Mouse (Mus musculus) MEL (cell line): ENCODE results near the gene Fam49a.

ENCODE experiments used
- E2F4 ChIP-seq: IDR thresholded peaks from 2 replicates; pipeline ENCODE4 v1.6.1; 2011; ENCODE audit warnings: low read depth, low read length, improper control_type of control experiment, borderline replicate concordance
- GATA1 ChIP-seq: IDR thresholded peaks from 2 replicates; pipeline ENCODE4 v1.6.1; 2011; ENCODE audit warnings: low read depth, low read length, improper control_type of control experiment
- JUND ChIP-seq: IDR thresholded peaks from 2 replicates; pipeline ENCODE4 v1.6.1; 2011; ENCODE audit warnings: low read depth, mild to moderate bottlenecking, improper control_type of control experiment, low read length
- MAFK ChIP-seq: IDR thresholded peaks from 2 replicates; pipeline ENCODE4 v1.6.1; 2011; ENCODE audit warnings: low read depth, mild to moderate bottlenecking, low read length, improper control_type of control experiment, borderline replicate concordance
- MAX ChIP-seq: IDR thresholded peaks from 2 replicates; pipeline ENCODE4 v1.6.1; 2011; ENCODE audit warnings: low read length, improper control_type of control experiment
- NELFE ChIP-seq: IDR thresholded peaks from 2 replicates; pipeline ENCODE4 v1.6.1; 2011; ENCODE audit warnings: low read depth, low read length, improper control_type of control experiment
- POLR2A ChIP-seq, 2 experiments: IDR thresholded peaks; 2 replicates each; pipeline ENCODE4 v1.6.1; 2011 to 2012; ENCODE audit warnings: low read length in 2 of 2, mild to moderate bottlenecking in 2 of 2, control low read depth in 1 of 2, improper control_type of control experiment in 1 of 2, low read depth in 1 of 2, moderate library complexity in 1 of 2; ENCODE audit not compliant: control insufficient read depth in 1 of 2, insufficient read depth in 1 of 2, poor library complexity in 1 of 2
- SMC3 ChIP-seq: IDR thresholded peaks from 2 replicates; pipeline ENCODE4 v1.6.1; 2011; ENCODE audit warnings: low read depth, low read length, improper control_type of control experiment
- TBP ChIP-seq: IDR thresholded peaks from 2 replicates; pipeline ENCODE4 v1.8.0; 2011; ENCODE audit warnings: low read depth, low read length, improper control_type of control experiment
- TCF12 ChIP-seq: IDR thresholded peaks from 2 replicates; pipeline ENCODE4 v1.6.1; 2014; ENCODE audit warnings: low read depth, mild to moderate bottlenecking, inconsistent platforms, low read length, improper control_type of control experiment, moderate library complexity
- USF2 ChIP-seq, 2 experiments: IDR thresholded peaks; 2 replicates each; pipeline ENCODE4 v1.6.1; 2011 to 2012; ENCODE audit warnings: improper control_type of control experiment in 2 of 2, low read length in 2 of 2, borderline replicate concordance in 1 of 2, inconsistent platforms in 1 of 2, low read depth in 1 of 2, mild to moderate bottlenecking in 1 of 2; ENCODE audit not compliant: insufficient read depth in 1 of 2
- ZC3H11A ChIP-seq: IDR thresholded peaks from 2 replicates; pipeline ENCODE4 v1.6.1; 2012; ENCODE audit warnings: low read depth, mild to moderate bottlenecking, inconsistent platforms, low read length, improper control_type of control experiment
- ZNF384 ChIP-seq: IDR thresholded peaks from 2 replicates; pipeline ENCODE4 v1.6.1; 2012; ENCODE audit warnings: low read depth, mild to moderate bottlenecking, inconsistent platforms, low read length, improper control_type of control experiment

DNA sequence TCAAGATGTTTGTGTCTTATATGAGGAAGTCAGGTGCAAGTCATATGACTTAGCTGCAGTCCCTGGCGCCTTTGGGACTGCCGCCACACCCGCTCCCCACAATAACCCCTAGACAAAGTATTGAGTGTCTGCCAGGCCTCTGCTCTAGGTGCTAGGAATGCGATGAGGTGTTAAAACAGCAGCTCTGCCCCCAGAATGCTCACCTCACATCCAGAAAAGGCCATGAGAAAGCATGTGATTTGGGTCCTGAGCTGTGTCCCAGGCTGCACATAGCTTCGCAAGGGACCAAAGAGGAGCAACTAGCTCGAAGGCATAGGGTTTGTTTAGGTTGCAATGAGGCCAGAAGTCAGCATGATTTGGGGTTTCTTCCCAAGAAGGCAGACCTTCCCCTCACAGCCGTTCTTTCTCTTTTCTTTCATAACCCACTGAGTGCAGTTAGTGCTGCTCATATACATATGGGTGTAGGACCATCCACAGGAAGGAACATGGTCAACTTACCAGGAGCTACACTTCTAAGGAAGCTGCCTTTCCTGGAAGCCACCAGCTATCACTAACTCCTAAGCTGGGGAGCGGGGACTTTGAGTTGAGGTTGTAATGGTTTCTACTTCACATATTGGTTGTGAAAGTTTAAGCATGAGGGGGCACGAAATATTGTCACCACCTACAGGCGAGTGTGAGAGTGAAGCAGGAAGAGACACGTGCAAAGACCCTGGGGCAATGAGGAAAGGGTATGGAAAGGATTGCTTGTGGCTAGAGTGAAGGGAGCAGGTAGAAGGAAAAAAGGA, 71.8 kb downstream of the Fam49a start:
- no peak for TF ChIP-seq TCF12
- TF ChIP-seq JUND, result no peak
- no peak for TF ChIP-seq MAFK
- no peak for TF ChIP-seq E2F4
- TF ChIP-seq ZC3H11A, result no peak
- TF ChIP-seq ZNF384, result no peak
- TF ChIP-seq NELFE, result no peak
- TF ChIP-seq USF2 (IDR thresholded peaks at IDR 0.05; ENCODE audit: borderline replicate concordance in 1 of 2, insufficient read depth in 1 of 2, low read depth in 1 of 2, low read length in 2 of 2), result no peak
- no peak for TF ChIP-seq POLR2A (IDR thresholded peaks at IDR 0.05; ENCODE audit: control insufficient read depth in 1 of 2, insufficient read depth in 1 of 2, low read depth in 1 of 2, low read length in 2 of 2, poor library complexity in 1 of 2)
- no peak for TF ChIP-seq SMC3
- no peak for TF ChIP-seq MAX
- TF ChIP-seq TBP, result no peak
- no peak for TF ChIP-seq GATA1
